In the genomic region with DNA sequence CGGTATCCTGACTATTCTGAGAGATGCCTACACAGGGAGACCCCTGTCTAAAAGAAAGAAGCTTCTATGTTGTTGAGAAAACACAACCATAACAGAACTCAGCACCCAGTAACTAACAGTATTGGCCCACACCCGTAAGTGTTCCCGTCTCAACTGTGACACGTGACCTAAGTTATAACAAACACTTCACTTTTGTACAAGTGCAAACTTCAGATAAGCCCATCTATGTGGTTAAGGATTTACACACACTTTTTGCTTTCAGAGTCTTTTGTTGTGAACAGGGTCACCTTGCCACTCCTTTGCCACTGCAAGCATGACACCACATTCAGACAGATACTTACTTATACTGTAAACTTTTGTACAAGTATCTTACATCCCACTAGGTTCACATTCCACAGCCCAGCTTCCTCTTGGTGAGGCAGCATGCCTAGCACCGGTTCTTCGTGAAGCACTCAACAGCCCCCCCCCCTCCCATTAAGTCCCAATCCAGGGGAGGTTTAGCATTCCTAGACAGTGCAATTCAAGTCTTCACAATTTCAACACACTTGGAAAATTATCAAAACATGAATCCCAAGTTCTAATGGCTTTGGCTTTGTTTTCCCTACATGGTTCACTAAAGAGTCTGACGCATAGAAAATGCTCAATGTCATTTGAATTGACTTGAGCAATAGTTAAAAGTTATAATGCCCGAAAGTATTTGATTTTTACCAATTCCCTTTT, we compare ENCODE assay signal across 11 mouse cellular contexts. TPM values are rescaled to one million over a fixed set of nuclear protein-coding genes. Genes with fewer than 3 reads are reported as not detected.
A peak's percentile ranks its signal among the peaks of the same experiment; 100 is the strongest.
DNase-seq lines count a peak whose midpoint lies in the region; ATAC-seq and TF ChIP-seq lines count a peak whose summit lies in the region.
"Had no signal": no experiment of that assay in that cellular context is flagged by ENCODE, and none has a peak within 500 bp of the region (broad histone marks: within the 10 kb centered on the region; RNA-seq: fewer than 3 reads in every experiment).

No protein-coding gene starts in this region.

- H3K4me2 ChIP-seq in liver, embryonic 16.5 days (ENCODE audit: low read depth, low read length), result peak overlapping the region; percentile 76
- H3K4me2 ChIP-seq in stomach, embryonic 16.5 days (ENCODE audit: low read depth, low read length), result 0 out of 2 replicates have a peak overlapping the region, but pooled peaks have one; percentile 65

- no peaks in the 10 kb centered on the region for H3K36me3 ChIP-seq in liver, embryonic 16.5 days (ENCODE audit: control insufficient read depth, insufficient read depth)
- no peaks in the 10 kb centered on the region for H3K36me3 ChIP-seq in stomach, embryonic 16.5 days (ENCODE audit: control insufficient read depth, insufficient read depth, low read length)
- H3K36me3 ChIP-seq: midbrain, embryonic 10.5 days had no signal

- peak overlapping the region; percentile 50 for H3K9ac ChIP-seq in liver, embryonic 16.5 days (ENCODE audit: low read depth, low read length)
- no peak overlapping the region for H3K9ac ChIP-seq in stomach, embryonic 16.5 days (ENCODE audit: low read length)

- no peaks in the 10 kb centered on the region for H3K27me3 ChIP-seq in liver, embryonic 16.5 days (ENCODE audit: control insufficient read depth, insufficient read depth, low read depth, low read length)
- no peaks in the 10 kb centered on the region for H3K27me3 ChIP-seq in stomach, embryonic 16.5 days (ENCODE audit: control insufficient read depth, insufficient read depth, low read length)

- peaks cover 57% of the 10 kb centered on the region for H3K4me1 ChIP-seq in liver, embryonic 16.5 days (ENCODE audit: control insufficient read depth, low read depth, low read length)
- peaks cover 43% of the 10 kb centered on the region for H3K4me1 ChIP-seq in stomach, embryonic 16.5 days (ENCODE audit: control insufficient read depth, insufficient read depth, low read length)

- ATAC-seq in liver, embryonic 16.5 days (ENCODE audit: low read depth), result peak; percentile 4; the same call in 1 of the 2 replicates
- ATAC-seq in stomach, embryonic 16.5 days (ENCODE audit: insufficient read depth, low FRiP score), result no peak
- ATAC-seq in erythroid progenitor cell, adult 5-6 weeks (replicated peaks; ENCODE audit: low FRiP score, poor library complexity, severe bottlenecking), result no peak

- no peak overlapping the region for H3K4me3 ChIP-seq in layer of hippocampus, adult 2 months
- peak overlapping the region; percentile 34; the same call in 1 of the 2 replicates for H3K4me3 ChIP-seq in liver, embryonic 16.5 days (ENCODE audit: low read depth, low read length)
- H3K4me3 ChIP-seq in stomach, embryonic 16.5 days (replicated peaks; ENCODE audit: low read length), result no peak overlapping the region

- no peak for TF ChIP-seq CTCF in layer of hippocampus, adult 2 months (conservative IDR thresholded peaks at IDR 0.05)

- 25% methylated on average over 8 of the region's 8 CpGs for WGBS in liver, embryonic 16.5 days (ENCODE audit: insufficient replicate concordance)
- WGBS in stomach, embryonic 16.5 days, result 46% methylated on average over 8 of the region's 8 CpGs

- DNase-seq in layer of hippocampus, adult 2 months (ENCODE audit: low spot score in 2 of 2), result no peak
- no peak for DNase-seq in layer of hippocampus, adult 11-12 months (ENCODE audit: low spot score)
- DNase-seq in c-Kit-positive CD71-positive TER-119-negative erythroid progenitor cells, embryonic 14.5 days (ENCODE audit: low read depth), result peak; percentile 73
- DNase-seq in frontal cortex, postnatal 36 days (ENCODE audit: low spot score in 2 of 2), result no peak
- DNase-seq: gastrocnemius, postnatal 36 days; kidney, postnatal 36 days; thymus, postnatal 14 days had no signal

- H3K27ac ChIP-seq in layer of hippocampus, adult 2 months, result peak overlapping the region; percentile 74
- H3K27ac ChIP-seq in liver, embryonic 16.5 days (ENCODE audit: low read length), result peak overlapping the region; percentile 89
- H3K27ac ChIP-seq in stomach, embryonic 16.5 days (ENCODE audit: low read length), result peak overlapping the region; percentile 39; the same call in 1 of the 2 replicates
- H3K27ac ChIP-seq: midbrain, embryonic 10.5 days had no signal

- no peaks in the 10 kb centered on the region for H3K9me3 ChIP-seq in liver, embryonic 16.5 days (replicated peaks; ENCODE audit: control insufficient read depth, low read length)
- H3K9me3 ChIP-seq in stomach, embryonic 16.5 days (replicated peaks; ENCODE audit: control insufficient read depth, low read length), result no peaks in the 10 kb centered on the region
- H3K9me3 ChIP-seq: midbrain, embryonic 10.5 days had no signal

RNA-seq across cellular contexts. Expression of gene Frs2, which starts 2.6 kb away (rescaled TPM):
- total RNA-seq in layer of hippocampus, adult 2 months (2021), result 10 to 100 TPM; 36.3 to 37.5 TPM
- 7.4 and 9.0 TPM in 2 replicates for polyA plus RNA-seq in liver, embryonic 16.5 days (2015; fragmentation: Nextera tagmentation; extraction: Ambion mirVana)
- 18.7 and 20.8 TPM in 2 replicates for polyA plus RNA-seq in stomach, embryonic 16.5 days (2015; fragmentation: Nextera tagmentation; extraction: Ambion mirVana)
- 32.1 and 44.4 TPM in 2 replicates for total RNA-seq in erythroid progenitor cell, adult 5-6 weeks (2015; ENCODE audit: low replicate concordance)
- 15.1 and 25.8 TPM in 2 replicates for total RNA-seq in erythroid progenitor cell, adult 5-6 weeks (2017; ENCODE audit: low replicate concordance)

Comparison
In these comparisons a context has a peak if more than half of its experiments do, and no peak if none do; other contexts are left out.
1. H3K27ac ChIP-seq: peak in every context shown above with its lines; median percentile 89 in liver, embryonic 16.5 days; 74 in layer of hippocampus, adult 2 months; 39 in stomach, embryonic 16.5 days.